Mouse (Mus musculus) neural tube, embryonic 11.5 days (tissue): ENCODE measurements around the gene Mc3r. TPM values are rescaled to one million over a fixed set of nuclear protein-coding genes. Genes with fewer than 3 reads are reported as not detected.

Experiments
- ATAC-seq: fragments of 200-750 bp; cut with Nextera tagmentation; 2 replicates; pipeline ENCODE4 v1.8.0; 2017; ENCODE audit warnings: moderate number of reproducible peaks, mild to moderate bottlenecking, moderate TSS enrichment, moderate library complexity; ENCODE audit not compliant: insufficient read depth, low FRiP score, low TSS enrichment
- DNase-seq: peaks from one replicate; pipeline ENCODE4 v3.0.0-alpha.2; 2015; ENCODE audit warnings: low spot score
- H3K27ac ChIP-seq: fragments of 300-500 bp; sonication (generic); 2 replicates; pipeline ENCODE4 v1.5.1; 2014; ENCODE audit warnings: low read depth, mild to moderate bottlenecking, low read length
- H3K27me3 ChIP-seq: fragments of 300-500 bp; sonication (generic); 2 replicates; pipeline ENCODE4 v1.6.1; 2014; ENCODE audit warnings: mild to moderate bottlenecking, low read length, mixed read lengths; ENCODE audit not compliant: control insufficient read depth, insufficient read depth
- H3K36me3 ChIP-seq: fragments of 300-500 bp; sonication (generic); 2 replicates; pipeline ENCODE4 v1.6.1; 2014; ENCODE audit warnings: mild to moderate bottlenecking, low read length, moderate library complexity, mixed read lengths; ENCODE audit not compliant: control insufficient read depth, insufficient read depth
- H3K4me1 ChIP-seq: fragments of 300-500 bp; sonication (generic); 2 replicates; pipeline ENCODE4 v1.6.1; 2014; ENCODE audit warnings: low read length, mixed read lengths; ENCODE audit not compliant: control insufficient read depth, insufficient read depth
- H3K4me2 ChIP-seq: fragments of 300-500 bp; sonication (generic); 2 replicates; pipeline ENCODE4 v1.6.1; 2014; ENCODE audit warnings: low read depth, mild to moderate bottlenecking, moderate library complexity
- H3K4me3 ChIP-seq: fragments of 300-500 bp; sonication (generic); 2 replicates; pipeline ENCODE4 v1.5.1; 2014; ENCODE audit warnings: low read depth, low read length
- H3K9ac ChIP-seq: fragments of 300-500 bp; sonication (generic); 2 replicates; pipeline ENCODE4 v1.6.1; 2014; ENCODE audit warnings: mild to moderate bottlenecking, low read length
- H3K9me3 ChIP-seq: fragments of 300-500 bp; sonication (generic); 2 replicates; pipeline ENCODE4 v1.6.1; 2016; ENCODE audit warnings: low read length; ENCODE audit not compliant: control insufficient read depth
- WGBS: fragments of 180-500 bp; shearing (Covaris S2); extraction: QIAGEN DNeasy Blood & Tissue Kit; methylation state at CpG from one replicate; pipeline ENCODE4 v1.1.7; 2014; 5-methylcytosine and 5-hydroxymethylcytosine counted together
- polyA plus RNA-seq: library from polyadenylated mRNA; unstranded; fragments of >200 nt; fragmentation: Nextera tagmentation; extraction: Ambion mirVana; gene quantifications from 2 replicates; pipeline ENCODE4 v1.2.1, GENCODE M21; 2014

The Mc3r gene
- polyA plus RNA-seq, 1 experiment from 2014 or later, result not detected

GRCm38 (mm10) chr2:172238220-172238619 is 10.1 kb upstream of the Mc3r start:
- WGBS, result 86% methylated on average over 5 of the region's 5 CpGs
- no peaks in the 10 kb centered on the region for H3K4me1 ChIP-seq
- no peak for ATAC-seq

GRCm38 (mm10) chr2:172241031-172241430 is 7.3 kb upstream of the Mc3r start:
- H3K4me1 ChIP-seq, result no peaks in the 10 kb centered on the region
- H3K27ac ChIP-seq, result no peak overlapping the region
- DNase-seq (peak; percentile 53), ATAC-seq (no peak)
- no peak overlapping the region for H3K4me3 ChIP-seq
- no peak overlapping the region for H3K4me2 ChIP-seq
- H3K9me3 ChIP-seq, result no peaks in the 10 kb centered on the region
- H3K36me3 ChIP-seq, result no peaks in the 10 kb centered on the region
- H3K27me3 ChIP-seq, result no peaks in the 10 kb centered on the region
- H3K9ac ChIP-seq, result no peak overlapping the region
- WGBS, result 20% methylated on average over 5 of the region's 5 CpGs

More at GRCm38 (mm10) chr2:172238220-172238619, 10.1 kb upstream of the Mc3r start:
- Histone ChIP-seq H3K27ac (no peak overlapping the region), H3K9ac (no peak overlapping the region), H3K4me3 (no peak overlapping the region), H3K9me3 (no peaks in the 10 kb centered on the region), H3K36me3 (no peaks in the 10 kb centered on the region), H3K4me2 (no peak overlapping the region), H3K27me3 (no peaks in the 10 kb centered on the region)
- no peak for DNase-seq

- 76% methylated on average over 8 of the region's 8 CpGs for whole genome bisulfite sequencing
- Histone ChIP-seq H3K9ac (no peak overlapping the region), H3K27me3 (no peaks in the 10 kb centered on the region), H3K4me2 (no peak overlapping the region), H3K4me1 (no peaks in the 10 kb centered on the region), H3K9me3 (no peaks in the 10 kb centered on the region), H3K27ac (no peak overlapping the region), H3K4me3 (no peak overlapping the region), H3K36me3 (no peaks in the 10 kb centered on the region)
- no peak for DNase-seq
- ATAC-seq, result no peak
These were observed 2.8 kb upstream of the Mc3r start for GRCm38 (mm10) chr2:172245497-172245896.

- Histone ChIP-seq H3K27ac (no peak overlapping the region), H3K36me3 (no peaks in the 10 kb centered on the region), H3K9me3 (no peaks in the 10 kb centered on the region), H3K9ac (no peak overlapping the region), H3K4me1 (no peaks in the 10 kb centered on the region), H3K4me3 (no peak overlapping the region), H3K27me3 (no peaks in the 10 kb centered on the region), H3K4me2 (no peak overlapping the region)
- WGBS, result 81% methylated on average over 14 of the region's 14 CpGs
- ATAC-seq (no peak), DNase-seq (no peak)
These were observed 1.0 kb downstream of the Mc3r start for GRCm38 (mm10) chr2:172249336-172249735.

GRCm38 (mm10) chr2:172256418-172256817 is 8.1 kb downstream of the Mc3r start:
- DNase-seq, result no peak
- no peak overlapping the region for H3K4me3 ChIP-seq
- WGBS, result 87% methylated on average over 6 of the region's 6 CpGs
- H3K4me2 ChIP-seq, result no peak overlapping the region
- no peaks in the 10 kb centered on the region for H3K36me3 ChIP-seq
- no peaks in the 10 kb centered on the region for H3K4me1 ChIP-seq
- no peaks in the 10 kb centered on the region for H3K27me3 ChIP-seq
- no peak overlapping the region for H3K9ac ChIP-seq
- no peak overlapping the region for H3K27ac ChIP-seq
- H3K9me3 ChIP-seq, result no peaks in the 10 kb centered on the region
- ATAC-seq, result no peak

GRCm38 (mm10) chr2:172256956-172257355 is 8.7 kb downstream of the Mc3r start:
- no peak overlapping the region for H3K4me3 ChIP-seq
- no peaks in the 10 kb centered on the region for H3K36me3 ChIP-seq
- no peaks in the 10 kb centered on the region for H3K9me3 ChIP-seq
- 89% methylated on average over 5 of the region's 5 CpGs for WGBS
- H3K9ac ChIP-seq, result no peak overlapping the region
- no peaks in the 10 kb centered on the region for H3K4me1 ChIP-seq
- ATAC-seq (no peak), DNase-seq (no peak)
- no peaks in the 10 kb centered on the region for H3K27me3 ChIP-seq
- no peak overlapping the region for H3K27ac ChIP-seq
- no peak overlapping the region for H3K4me2 ChIP-seq

- no peak overlapping the region for H3K27ac ChIP-seq
- no peak overlapping the region for H3K4me3 ChIP-seq
- no peak overlapping the region for H3K9ac ChIP-seq
- H3K36me3 ChIP-seq, result no peaks in the 10 kb centered on the region
- DNase-seq (no peak), ATAC-seq (no peak)
- no peaks in the 10 kb centered on the region for H3K4me1 ChIP-seq
- no peaks in the 10 kb centered on the region for H3K9me3 ChIP-seq
- 36% methylated on average over 12 of the region's 12 CpGs for WGBS
- no peaks in the 10 kb centered on the region for H3K27me3 ChIP-seq
- no peak overlapping the region for H3K4me2 ChIP-seq
These were observed 9.3 kb downstream of the Mc3r start for GRCm38 (mm10) chr2:172257471-172258065.

GRCm38 (mm10) chr2:172260064-172260463 is 11.8 kb downstream of the Mc3r start:
- Histone ChIP-seq H3K4me3 (no peak overlapping the region), H3K4me1 (no peaks in the 10 kb centered on the region), H3K4me2 (no peak overlapping the region), H3K27me3 (no peaks in the 10 kb centered on the region), H3K9ac (no peak overlapping the region), H3K9me3 (no peaks in the 10 kb centered on the region), H3K36me3 (no peaks in the 10 kb centered on the region), H3K27ac (no peak overlapping the region)
- ATAC-seq (no peak), DNase-seq (no peak)
- WGBS, result 83% methylated on average over 5 of the region's 5 CpGs

GRCm38 (mm10) chr2:172261441-172261840 is 13.1 kb downstream of the Mc3r start:
- Histone ChIP-seq H3K27ac (no peak overlapping the region), H3K9me3 (no peaks in the 10 kb centered on the region), H3K4me3 (no peak overlapping the region), H3K27me3 (no peaks in the 10 kb centered on the region), H3K4me2 (no peak overlapping the region), H3K36me3 (no peaks in the 10 kb centered on the region), H3K9ac (no peak overlapping the region), H3K4me1 (no peaks in the 10 kb centered on the region)
- DNase-seq (no peak), ATAC-seq (no peak)
- WGBS, result 70% methylated on average over 4 of the region's 4 CpGs
